Mouse (Mus musculus) liver, embryonic 16.5 days (tissue): ENCODE results near the gene Mtfr1l. TPM values are rescaled to one million over a fixed set of nuclear protein-coding genes. Genes with fewer than 3 reads are reported as not detected.
A peak's percentile ranks its signal among the peaks of the same experiment; 100 is the strongest.

ENCODE experiments used
- ATAC-seq: fragments of 200-750 bp; cut with Nextera tagmentation; 2 replicates; pipeline ENCODE4 v1.8.0; 2017; ENCODE audit warnings: low read depth, mild to moderate bottlenecking, moderate number of reproducible peaks, moderate library complexity
- H3K27ac ChIP-seq: fragments of 300-500 bp; sonication (generic); 2 replicates; pipeline ENCODE4 v1.5.1; 2014; ENCODE audit warnings: mild to moderate bottlenecking, low read length
- H3K27me3 ChIP-seq: fragments of 300-500 bp; sonication (generic); 2 replicates; pipeline ENCODE4 v1.6.1; 2014; ENCODE audit warnings: low read depth, low read length, mixed read lengths; ENCODE audit not compliant: control insufficient read depth, insufficient read depth
- H3K36me3 ChIP-seq: fragments of 300-500 bp; sonication (generic); 2 replicates; pipeline ENCODE4 v1.6.1; 2014; ENCODE audit warnings: mild to moderate bottlenecking; ENCODE audit not compliant: control insufficient read depth, insufficient read depth
- H3K4me1 ChIP-seq: fragments of 300-500 bp; sonication (generic); 2 replicates; pipeline ENCODE4 v1.6.1; 2014; ENCODE audit warnings: low read depth, low read length, mixed read lengths; ENCODE audit not compliant: control insufficient read depth
- H3K4me2 ChIP-seq: fragments of 300-500 bp; sonication (generic); 2 replicates; pipeline ENCODE4 v1.6.1; 2014; ENCODE audit warnings: low read depth, low read length, mixed read lengths
- H3K4me3 ChIP-seq: fragments of 300-500 bp; sonication (generic); 2 replicates; pipeline ENCODE4 v1.5.1; 2014; ENCODE audit warnings: low read depth, mild to moderate bottlenecking, low read length
- H3K9ac ChIP-seq: fragments of 300-500 bp; sonication (generic); 2 replicates; pipeline ENCODE4 v1.6.1; 2014; ENCODE audit warnings: low read depth, low read length
- H3K9me3 ChIP-seq: fragments of 300-500 bp; sonication (generic); replicated peaks from 2 replicates; pipeline ENCODE4 v1.6.1; 2016; ENCODE audit warnings: low read length; ENCODE audit not compliant: control insufficient read depth
- WGBS: fragments of 180-500 bp; shearing (Covaris S2); extraction: QIAGEN DNeasy Blood & Tissue Kit; methylation state at CpG from one replicate; pipeline ENCODE4 v1.1.7; 2014; ENCODE audit not compliant: insufficient replicate concordance; 5-methylcytosine and 5-hydroxymethylcytosine counted together
- polyA plus RNA-seq: library from polyadenylated mRNA; unstranded; fragments of >200 nt; fragmentation: Nextera tagmentation; extraction: Ambion mirVana; gene quantifications from 2 replicates; pipeline ENCODE4 v1.2.1, GENCODE M21; 2015

Gene Mtfr1l
- polyA plus RNA-seq, 1 experiment from 2014 or later: 36.2 TPM

- Histone ChIP-seq H3K27me3 (no peaks in the 10 kb centered on the region), H3K36me3 (peaks cover 9% of the 10 kb centered on the region), H3K9me3 (no peaks in the 10 kb centered on the region), H3K4me1 (peaks cover 28% of the 10 kb centered on the region), H3K27ac (no peak overlapping the region), H3K4me2 (peak overlapping the region; percentile 99; the same call in 1 of the 2 replicates), H3K9ac (no peak overlapping the region; the same call in 1 of the 2 replicates), H3K4me3 (peak overlapping the region; percentile 96)
- WGBS: 72% methylated on average over 4 of the region's 4 CpGs
- no peak for ATAC-seq
Measured at GRCm38 (mm10) chr4:134533421-134533820, 1.8 kb downstream of the Mtfr1l start.

GRCm38 (mm10) chr4:134532928-134533327 is 2.3 kb downstream of the Mtfr1l start:
- H3K4me2 ChIP-seq: no peak overlapping the region
- H3K4me3 ChIP-seq: no peak overlapping the region
- H3K27me3 ChIP-seq: no peaks in the 10 kb centered on the region
- H3K9me3 ChIP-seq: no peaks in the 10 kb centered on the region
- no peak overlapping the region for H3K9ac ChIP-seq
- peaks cover 13% of the 10 kb centered on the region for H3K36me3 ChIP-seq
- 53% methylated on average over 4 of the region's 4 CpGs for WGBS
- H3K4me1 ChIP-seq: peaks cover 28% of the 10 kb centered on the region
- no peak overlapping the region for H3K27ac ChIP-seq
- ATAC-seq: no peak

GRCm38 (mm10) chr4:134526220-134526619 is 9.0 kb downstream of the Mtfr1l start:
- no peak overlapping the region for H3K27ac ChIP-seq
- H3K9me3 ChIP-seq: no peaks in the 10 kb centered on the region
- no peak overlapping the region for H3K4me2 ChIP-seq
- no peak for ATAC-seq
- no peaks in the 10 kb centered on the region for H3K27me3 ChIP-seq
- no peak overlapping the region for H3K4me3 ChIP-seq
- 44% methylated on average over 5 of the region's 5 CpGs for WGBS
- H3K9ac ChIP-seq: no peak overlapping the region
- H3K4me1 ChIP-seq: no peaks in the 10 kb centered on the region
- peaks cover 41% of the 10 kb centered on the region for H3K36me3 ChIP-seq

- H3K27me3 ChIP-seq: no peaks in the 10 kb centered on the region
- no peak for ATAC-seq
- no peaks in the 10 kb centered on the region for H3K4me1 ChIP-seq
- H3K9ac ChIP-seq: no peak overlapping the region
- no peaks in the 10 kb centered on the region for H3K9me3 ChIP-seq
- no peak overlapping the region for H3K27ac ChIP-seq
- 67% methylated on average over 5 of the region's 5 CpGs for WGBS
- H3K4me3 ChIP-seq: no peak overlapping the region
- H3K4me2 ChIP-seq: no peak overlapping the region
- H3K36me3 ChIP-seq: peaks cover 42% of the 10 kb centered on the region
Measured at GRCm38 (mm10) chr4:134525806-134526205, 9.4 kb downstream of the Mtfr1l start.

- Histone ChIP-seq H3K27ac (no peak overlapping the region), H3K4me3 (no peak overlapping the region), H3K4me2 (no peak overlapping the region), H3K27me3 (no peaks in the 10 kb centered on the region), H3K9me3 (no peaks in the 10 kb centered on the region), H3K9ac (no peak overlapping the region), H3K4me1 (no peaks in the 10 kb centered on the region), H3K36me3 (peaks cover 36% of the 10 kb centered on the region)
- no peak for ATAC-seq
- 73% methylated on average over 4 of the region's 4 CpGs for WGBS
Measured at GRCm38 (mm10) chr4:134523447-134523846, 11.7 kb downstream of the Mtfr1l start.

- Histone ChIP-seq H3K27me3 (no peaks in the 10 kb centered on the region), H3K4me3 (no peak overlapping the region), H3K4me2 (no peak overlapping the region), H3K9ac (no peak overlapping the region), H3K27ac (no peak overlapping the region), H3K36me3 (peaks cover 26% of the 10 kb centered on the region), H3K4me1 (peaks cover 22% of the 10 kb centered on the region), H3K9me3 (no peaks in the 10 kb centered on the region)
- ATAC-seq: no peak
Measured at GRCm38 (mm10) chr4:134519281-134519680, 15.9 kb downstream of the Mtfr1l start.

- no peak overlapping the region for H3K27ac ChIP-seq
- no peak overlapping the region for H3K9ac ChIP-seq
- WGBS: 87% methylated on average over 4 of the region's 4 CpGs
- no peaks in the 10 kb centered on the region for H3K27me3 ChIP-seq
- H3K36me3 ChIP-seq: peaks cover 23% of the 10 kb centered on the region
- no peak for ATAC-seq
- no peak overlapping the region for H3K4me3 ChIP-seq
- peaks cover 29% of the 10 kb centered on the region for H3K4me1 ChIP-seq
- H3K9me3 ChIP-seq: no peaks in the 10 kb centered on the region
- no peak overlapping the region for H3K4me2 ChIP-seq
Measured at GRCm38 (mm10) chr4:134518541-134518940, 16.6 kb downstream of the Mtfr1l start.

- 65% methylated on average over 10 of the region's 10 CpGs for WGBS
- no peak for ATAC-seq
- Histone ChIP-seq H3K9me3 (no peaks in the 10 kb centered on the region), H3K4me3 (no peak overlapping the region), H3K27ac (no peak overlapping the region), H3K4me2 (no peak overlapping the region), H3K9ac (no peak overlapping the region), H3K36me3 (peaks cover 17% of the 10 kb centered on the region), H3K27me3 (no peaks in the 10 kb centered on the region), H3K4me1 (peaks cover 34% of the 10 kb centered on the region)
Measured at GRCm38 (mm10) chr4:134517719-134518118, 17.5 kb downstream of the Mtfr1l start.

- Histone ChIP-seq H3K4me1 (peaks cover 40% of the 10 kb centered on the region), H3K27me3 (no peaks in the 10 kb centered on the region), H3K4me3 (no peak overlapping the region), H3K27ac (0 out of 2 replicates have a peak overlapping the region, but pooled peaks have one; percentile 2), H3K9me3 (no peaks in the 10 kb centered on the region), H3K9ac (no peak overlapping the region), H3K4me2 (no peak overlapping the region), H3K36me3 (peaks cover 15% of the 10 kb centered on the region)
- no peak for ATAC-seq
- 66% methylated on average over 8 of the region's 8 CpGs for WGBS
Measured at GRCm38 (mm10) chr4:134516981-134517380, 18.2 kb downstream of the Mtfr1l start.
